Mouse (Mus musculus): ENCODE data around the gene Rin3. TPM values are rescaled to one million over a fixed set of nuclear protein-coding genes. Genes with fewer than 3 reads are reported as not detected.

Rin3 gene
- polyA plus RNA-seq, 1 experiment from 2014 or later, result 3.7 TPM

DNA sequence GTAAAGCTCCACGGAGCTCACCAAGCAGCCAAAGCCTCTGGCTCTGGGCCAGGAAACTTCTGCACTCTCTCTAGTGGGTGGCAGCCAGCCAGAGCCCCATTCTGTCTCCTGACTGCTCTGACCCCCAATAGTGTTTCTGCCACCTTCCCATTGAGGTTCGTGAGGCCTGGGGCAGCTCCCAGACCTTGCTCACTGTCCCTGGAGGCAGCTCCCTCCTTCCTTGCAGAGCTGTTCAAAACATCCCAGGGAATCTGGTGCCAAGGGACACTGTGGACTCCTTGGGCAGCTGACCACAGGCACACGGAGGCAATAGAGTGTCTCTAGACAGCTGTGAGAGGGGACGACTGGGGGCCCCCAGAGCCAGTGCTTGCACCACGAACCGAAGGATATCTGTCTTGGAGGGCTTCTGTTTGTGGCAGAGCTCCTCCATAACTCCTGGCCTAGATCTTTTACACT lies 25.2 kb downstream of the Rin3 start:
- Histone ChIP-seq H3K27ac (peak overlapping the region; percentile 19; the same call in 1 of the 2 replicates), H3K4me2 (replicated peaks) (no peak overlapping the region), H3K9ac (replicated peaks) (no peak overlapping the region), H3K9me3 (no peaks in the 10 kb centered on the region), H3K27me3 (no peaks in the 10 kb centered on the region), H3K36me3 (no peaks in the 10 kb centered on the region), H3K4me1 (replicated peaks) (peaks cover 23% of the 10 kb centered on the region), H3K4me3 (replicated peaks) (no peak overlapping the region)
- WGBS, result 61% methylated on average over 6 of the region's 6 CpGs
- ATAC-seq, result peak; percentile 24

DNA sequence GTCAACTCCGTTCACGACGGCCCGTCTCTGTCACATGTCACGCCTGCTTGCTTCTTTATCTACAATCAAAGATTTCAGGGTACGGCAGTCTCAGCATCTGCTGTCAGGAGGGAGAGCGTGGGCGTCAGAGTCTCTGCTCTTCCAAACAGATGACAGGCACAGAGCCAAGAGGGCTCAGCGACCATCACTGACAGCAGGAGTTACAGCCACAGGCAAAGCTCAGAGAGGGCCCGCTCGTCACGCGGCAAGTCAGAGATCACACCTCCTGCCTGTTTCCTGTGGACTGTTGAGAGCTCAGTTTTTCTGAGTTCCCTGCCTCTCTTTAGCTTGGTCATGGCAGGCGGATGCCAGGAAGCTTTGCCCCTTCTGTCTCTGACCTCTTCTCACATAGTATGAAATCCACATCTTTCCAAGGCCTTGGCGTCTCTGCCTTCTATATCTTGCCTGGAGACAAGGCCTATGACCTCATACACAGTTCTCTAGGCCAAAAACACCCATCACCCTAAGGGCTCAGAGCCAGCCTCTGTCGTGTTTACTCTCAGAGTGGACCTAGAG lies 25.7 kb downstream of the Rin3 start:
- Histone ChIP-seq H3K4me3 (replicated peaks) (no peak overlapping the region), H3K27me3 (no peaks in the 10 kb centered on the region), H3K4me1 (replicated peaks) (peaks cover 21% of the 10 kb centered on the region), H3K27ac (no peak overlapping the region), H3K9ac (replicated peaks) (no peak overlapping the region), H3K36me3 (no peaks in the 10 kb centered on the region), H3K4me2 (replicated peaks) (no peak overlapping the region), H3K9me3 (no peaks in the 10 kb centered on the region)
- WGBS, result 61% methylated on average over 16 of the region's 16 CpGs
- peak; percentile 64 for ATAC-seq

DNA sequence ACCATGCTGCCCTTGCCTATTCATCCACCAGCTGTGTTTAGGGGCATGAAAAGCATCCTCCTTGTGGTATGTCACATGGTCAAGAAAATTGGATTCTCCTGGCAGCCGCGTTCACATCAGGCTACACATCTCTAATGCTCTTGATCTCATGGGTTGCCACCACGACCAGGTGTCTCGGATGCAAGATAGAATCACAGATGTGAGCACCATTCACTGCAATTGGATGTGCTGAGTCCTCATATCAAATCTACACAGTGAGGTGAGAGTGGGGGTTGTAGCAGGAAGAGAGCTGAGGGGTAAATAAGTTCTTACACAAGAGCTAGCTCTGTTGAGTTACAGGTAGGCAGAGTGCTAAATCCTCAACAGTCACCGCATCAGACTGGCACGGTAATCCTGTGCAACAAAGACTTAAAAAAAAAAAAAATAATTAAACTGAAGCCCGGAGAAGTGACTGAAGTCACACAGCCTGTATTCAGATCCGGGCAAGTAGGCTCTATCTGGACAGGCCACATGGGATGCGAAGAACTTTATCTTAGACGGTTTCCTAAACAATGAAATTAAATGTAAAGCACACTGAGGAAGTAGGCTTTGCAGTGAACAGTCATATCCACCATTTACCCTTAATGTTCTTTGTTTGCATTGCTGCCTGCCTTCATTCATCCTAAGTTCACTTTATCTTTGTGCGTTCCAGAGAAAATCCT lies 26.4 kb downstream of the Rin3 start:
- no peak overlapping the region for H3K9ac ChIP-seq (replicated peaks)
- no peaks in the 10 kb centered on the region for H3K9me3 ChIP-seq
- no peaks in the 10 kb centered on the region for H3K27me3 ChIP-seq
- no peak overlapping the region for H3K4me3 ChIP-seq (replicated peaks)
- no peak overlapping the region for H3K27ac ChIP-seq
- no peaks in the 10 kb centered on the region for H3K36me3 ChIP-seq
- no peak for ATAC-seq
- 91% methylated on average over 11 of the region's 11 CpGs for WGBS
- peaks cover 19% of the 10 kb centered on the region; the same call in 1 of the 2 replicates for H3K4me1 ChIP-seq (replicated peaks)
- no peak overlapping the region for H3K4me2 ChIP-seq (replicated peaks)

DNA sequence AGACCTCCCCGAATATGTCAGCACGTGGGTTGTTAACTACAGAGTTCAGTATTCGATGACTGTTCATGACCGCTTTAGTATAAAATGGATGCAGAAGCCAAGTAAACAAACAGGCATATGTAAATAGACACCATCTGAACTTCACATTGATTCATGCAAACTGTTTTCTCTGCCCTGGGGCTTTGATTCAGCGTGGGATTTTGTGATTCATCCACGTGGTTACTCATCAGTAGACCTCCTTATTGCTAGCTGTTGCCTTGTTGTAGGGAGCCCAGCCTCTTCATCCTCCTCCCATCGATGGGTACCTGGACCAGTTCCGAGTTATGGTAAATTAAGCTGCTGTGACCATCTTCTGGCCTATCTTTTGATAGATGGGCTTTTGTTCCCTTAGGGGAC lies 26.9 kb downstream of the Rin3 start:
- Histone ChIP-seq H3K27ac (no peak overlapping the region), H3K4me3 (replicated peaks) (no peak overlapping the region), H3K36me3 (no peaks in the 10 kb centered on the region), H3K4me1 (replicated peaks) (peaks cover 16% of the 10 kb centered on the region; the same call in 1 of the 2 replicates), H3K9me3 (no peaks in the 10 kb centered on the region), H3K4me2 (replicated peaks) (no peak overlapping the region), H3K9ac (replicated peaks) (no peak overlapping the region), H3K27me3 (no peaks in the 10 kb centered on the region)
- WGBS, result 91% methylated on average over 8 of the region's 8 CpGs
- no peak for ATAC-seq

DNA sequence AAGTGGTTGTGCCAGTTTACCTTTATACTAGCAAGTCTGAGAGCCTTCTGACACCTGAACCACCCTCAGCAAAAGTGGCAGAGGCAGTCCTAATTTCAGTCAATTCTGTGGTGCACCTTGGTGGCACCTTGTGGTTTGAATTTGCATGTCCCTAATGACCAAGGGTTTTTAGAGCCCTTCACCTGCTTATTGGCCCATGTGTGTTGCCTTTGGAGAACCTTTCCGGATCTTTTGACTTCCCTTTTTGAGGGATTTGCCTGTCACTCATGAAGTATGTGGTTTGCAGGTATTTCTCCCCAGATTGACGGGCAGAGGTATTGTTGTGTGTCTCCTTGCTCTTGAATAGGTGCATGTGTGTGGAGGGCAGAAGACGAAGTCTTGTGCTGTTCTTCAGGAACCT lies 27.4 kb downstream of the Rin3 start:
- H3K4me1 ChIP-seq (replicated peaks), result peaks cover 13% of the 10 kb centered on the region; the same call in 1 of the 2 replicates
- no peak overlapping the region for H3K27ac ChIP-seq
- WGBS, result 93% methylated on average over 3 of the region's 3 CpGs
- no peak overlapping the region for H3K9ac ChIP-seq (replicated peaks)
- H3K36me3 ChIP-seq, result no peaks in the 10 kb centered on the region
- no peaks in the 10 kb centered on the region for H3K9me3 ChIP-seq
- no peak overlapping the region for H3K4me2 ChIP-seq (replicated peaks)
- no peak for ATAC-seq
- H3K4me3 ChIP-seq (replicated peaks), result no peak overlapping the region
- H3K27me3 ChIP-seq, result no peaks in the 10 kb centered on the region

DNA sequence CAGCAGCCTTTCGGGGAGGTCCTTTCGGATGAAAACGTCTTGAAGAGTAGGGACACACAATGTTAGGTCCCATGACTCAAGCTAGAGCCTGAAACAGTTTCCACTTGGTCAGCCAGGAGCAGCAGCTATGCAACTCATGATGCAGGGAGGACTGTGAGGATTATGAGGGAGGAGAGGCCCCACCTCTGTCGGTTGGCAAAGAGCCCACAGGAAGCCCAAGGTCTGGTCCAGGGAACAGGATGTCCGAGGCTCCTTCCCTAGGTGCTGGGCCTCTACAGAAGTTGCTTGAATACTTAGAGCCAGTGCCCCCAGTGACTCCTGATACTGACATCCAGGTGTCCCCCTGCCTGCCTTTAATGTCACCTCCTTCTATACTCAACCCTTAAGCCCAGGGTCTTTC lies 28.6 kb downstream of the Rin3 start:
- Histone ChIP-seq H3K4me3 (replicated peaks) (no peak overlapping the region), H3K9ac (replicated peaks) (no peak overlapping the region), H3K4me1 (replicated peaks) (peaks cover 13% of the 10 kb centered on the region; the same call in 1 of the 2 replicates), H3K9me3 (no peaks in the 10 kb centered on the region), H3K27me3 (no peaks in the 10 kb centered on the region), H3K36me3 (no peaks in the 10 kb centered on the region), H3K4me2 (replicated peaks) (no peak overlapping the region), H3K27ac (no peak overlapping the region)
- no peak for ATAC-seq
- 91% methylated on average over 5 of the region's 5 CpGs for WGBS

DNA sequence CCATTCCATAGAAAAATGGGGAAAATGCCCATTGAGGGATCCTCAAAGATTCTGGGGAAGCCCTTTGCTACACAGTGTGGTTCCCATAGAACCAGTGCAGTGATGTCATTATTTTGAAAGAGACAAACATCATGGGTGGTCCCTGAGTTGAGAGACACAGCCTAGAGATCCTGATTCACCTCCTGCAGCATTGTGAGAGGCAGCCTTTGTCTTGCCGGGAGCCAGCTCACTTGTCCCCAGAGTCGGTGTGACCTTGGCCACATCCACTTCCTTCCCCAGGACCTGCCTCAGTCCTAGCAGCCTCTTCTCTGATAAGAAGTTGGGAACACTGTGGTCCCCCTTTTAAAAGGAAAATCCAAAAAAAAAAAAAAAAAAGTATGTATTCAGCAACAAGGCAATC lies 36.3 kb downstream of the Rin3 start:
- no peaks in the 10 kb centered on the region for H3K36me3 ChIP-seq
- no peak overlapping the region for H3K27ac ChIP-seq
- no peaks in the 10 kb centered on the region for H3K9me3 ChIP-seq
- H3K9ac ChIP-seq (replicated peaks), result no peak overlapping the region
- H3K27me3 ChIP-seq, result no peaks in the 10 kb centered on the region
- no peaks in the 10 kb centered on the region for H3K4me1 ChIP-seq (replicated peaks)
- no peak overlapping the region for H3K4me2 ChIP-seq (replicated peaks)
- 28% methylated on average over 2 of the region's 2 CpGs for WGBS
- no peak for ATAC-seq
- no peak overlapping the region for H3K4me3 ChIP-seq (replicated peaks)

DNA sequence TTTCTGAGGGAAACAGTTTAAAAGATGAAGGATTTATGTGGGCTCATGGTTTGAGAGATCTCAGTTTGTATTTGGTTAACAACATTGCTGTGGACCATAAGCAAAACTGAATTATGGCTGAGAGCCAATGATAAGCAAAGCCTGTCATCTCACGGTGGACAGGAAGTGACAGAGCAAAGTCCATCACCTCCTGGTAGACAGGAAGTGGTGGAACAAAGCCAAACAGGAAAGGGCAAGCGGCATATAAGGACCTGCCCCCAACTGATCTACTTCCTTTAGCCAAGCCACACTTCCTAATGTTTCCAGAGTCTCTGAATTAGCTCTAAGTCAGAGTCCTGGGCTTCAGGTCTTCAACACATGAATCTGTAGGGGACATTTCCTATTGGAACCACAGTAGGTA lies 37.1 kb downstream of the Rin3 start:
- Histone ChIP-seq H3K4me1 (replicated peaks) (no peaks in the 10 kb centered on the region), H3K36me3 (no peaks in the 10 kb centered on the region), H3K27me3 (no peaks in the 10 kb centered on the region), H3K4me3 (replicated peaks) (no peak overlapping the region), H3K9me3 (no peaks in the 10 kb centered on the region), H3K9ac (replicated peaks) (no peak overlapping the region), H3K4me2 (replicated peaks) (no peak overlapping the region), H3K27ac (no peak overlapping the region)
- no peak for ATAC-seq
- WGBS, result 84% methylated on average over 2 of the region's 2 CpGs

DNA sequence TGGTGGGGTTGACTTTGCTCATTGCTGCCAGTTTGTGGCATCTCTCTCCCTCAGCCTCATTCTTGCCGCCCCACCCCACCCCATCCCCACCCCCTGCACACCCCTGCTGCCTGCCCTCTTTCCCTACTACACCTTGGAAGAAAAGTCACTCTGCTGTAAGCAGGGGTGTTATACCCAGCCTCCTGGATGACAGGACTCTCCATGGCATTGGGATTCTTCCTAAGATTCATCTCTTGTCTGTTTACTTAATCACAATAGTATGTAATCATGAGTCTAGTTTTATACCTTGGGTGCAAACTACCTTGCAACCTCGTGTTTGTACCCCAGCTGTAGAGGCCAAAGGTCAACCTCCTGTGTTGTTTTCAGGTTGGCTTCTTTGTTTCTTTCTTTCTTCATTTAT lies 37.5 kb downstream of the Rin3 start:
- no peak overlapping the region for H3K4me2 ChIP-seq (replicated peaks)
- H3K9ac ChIP-seq (replicated peaks), result no peak overlapping the region
- H3K27me3 ChIP-seq, result no peaks in the 10 kb centered on the region
- H3K36me3 ChIP-seq, result no peaks in the 10 kb centered on the region
- H3K4me1 ChIP-seq (replicated peaks), result no peaks in the 10 kb centered on the region
- 70% methylated on average over 2 of the region's 2 CpGs for WGBS
- no peak overlapping the region for H3K27ac ChIP-seq
- no peak for ATAC-seq
- H3K4me3 ChIP-seq (replicated peaks), result no peak overlapping the region
- H3K9me3 ChIP-seq, result no peaks in the 10 kb centered on the region

DNA sequence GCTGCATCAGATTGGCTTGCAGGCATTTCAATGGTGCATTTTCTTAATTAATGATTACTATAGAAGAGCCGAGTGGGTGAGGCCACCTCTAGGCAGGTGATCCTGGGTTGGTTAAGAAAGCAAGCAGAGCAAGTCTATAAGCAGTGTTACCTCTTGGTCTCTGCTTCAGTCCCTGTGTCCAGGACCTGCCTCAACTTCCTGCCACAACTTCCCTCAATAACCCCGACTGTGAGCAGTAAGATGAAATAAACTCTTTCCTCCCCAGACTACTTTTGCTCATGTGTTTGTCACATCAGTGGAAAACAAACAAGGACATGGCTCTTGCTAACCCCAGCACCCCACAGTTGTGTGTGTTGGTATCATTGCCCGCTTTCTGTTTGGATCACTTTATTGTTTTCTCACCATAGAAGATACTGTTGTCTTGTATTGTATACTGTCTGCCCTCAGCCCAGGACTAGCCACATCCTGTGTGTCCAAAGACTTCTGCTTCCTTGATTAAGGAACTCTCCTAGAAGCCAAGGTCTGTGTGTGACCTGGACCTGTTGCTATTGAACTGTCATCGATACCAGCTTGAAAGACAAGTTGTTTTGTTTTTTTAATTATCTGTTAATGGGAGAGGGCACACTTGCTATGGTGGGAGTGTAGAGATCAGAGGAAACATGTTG lies 38.3 kb downstream of the Rin3 start:
- Histone ChIP-seq H3K27me3 (no peaks in the 10 kb centered on the region), H3K4me3 (replicated peaks) (no peak overlapping the region), H3K4me1 (replicated peaks) (no peaks in the 10 kb centered on the region), H3K27ac (no peak overlapping the region), H3K36me3 (no peaks in the 10 kb centered on the region), H3K9me3 (no peaks in the 10 kb centered on the region), H3K9ac (replicated peaks) (no peak overlapping the region), H3K4me2 (replicated peaks) (no peak overlapping the region)
- WGBS, result 89% methylated on average over 4 of the region's 4 CpGs
- no peak for ATAC-seq

DNA sequence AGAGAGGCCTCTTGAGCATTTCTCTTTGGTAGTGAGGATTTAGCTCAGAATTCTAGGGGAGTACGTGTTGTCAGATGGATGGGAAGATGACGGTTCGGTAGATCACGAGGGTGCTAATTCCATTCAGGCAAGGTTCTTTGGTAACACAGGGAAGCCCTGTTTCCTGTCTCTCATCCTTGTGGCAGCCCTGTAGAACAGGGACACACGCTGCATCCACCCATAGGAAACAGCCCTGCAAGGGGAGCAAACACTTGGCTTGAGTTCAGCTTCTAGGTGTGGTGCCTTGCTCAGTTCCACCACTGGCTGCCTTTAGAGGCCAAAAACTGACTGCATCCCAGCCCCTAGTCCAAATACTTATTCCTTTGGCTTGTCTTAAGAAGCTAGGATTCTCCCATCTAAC lies 39.0 kb downstream of the Rin3 start:
- Histone ChIP-seq H3K36me3 (no peaks in the 10 kb centered on the region), H3K9ac (replicated peaks) (no peak overlapping the region), H3K27ac (no peak overlapping the region), H3K4me3 (replicated peaks) (no peak overlapping the region), H3K4me1 (replicated peaks) (no peaks in the 10 kb centered on the region), H3K9me3 (no peaks in the 10 kb centered on the region), H3K27me3 (no peaks in the 10 kb centered on the region), H3K4me2 (replicated peaks) (no peak overlapping the region)
- no peak for ATAC-seq
- 81% methylated on average over 5 of the region's 5 CpGs for WGBS

DNA sequence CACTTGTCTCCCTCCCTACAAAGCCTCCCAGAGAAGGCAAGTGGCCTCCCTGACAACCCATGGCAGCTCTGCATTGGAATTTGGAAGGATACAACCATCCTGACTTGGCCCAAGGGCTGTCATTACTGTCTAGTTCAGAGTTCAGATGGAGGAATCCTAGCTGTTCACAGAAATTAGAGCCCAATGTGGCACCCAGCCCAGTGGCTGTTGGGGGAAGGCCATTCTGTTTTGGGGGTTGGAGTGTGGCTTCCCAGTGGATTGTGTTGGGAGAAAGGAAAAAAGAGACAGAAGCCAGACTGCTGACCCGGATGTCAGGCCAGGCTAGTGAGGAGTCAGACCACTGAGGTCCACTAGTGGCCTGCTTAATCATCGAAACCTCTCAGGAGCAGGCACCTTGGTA lies 40.5 kb downstream of the Rin3 start:
- Histone ChIP-seq H3K27me3 (no peaks in the 10 kb centered on the region), H3K4me2 (replicated peaks) (no peak overlapping the region), H3K4me1 (replicated peaks) (no peaks in the 10 kb centered on the region), H3K27ac (no peak overlapping the region), H3K9me3 (no peaks in the 10 kb centered on the region), H3K9ac (replicated peaks) (no peak overlapping the region), H3K4me3 (replicated peaks) (no peak overlapping the region), H3K36me3 (no peaks in the 10 kb centered on the region)
- no peak for ATAC-seq
- WGBS, result 92% methylated on average over 2 of the region's 2 CpGs

Data from midbrain, embryonic 13.5 days (tissue).